In genomic region chr13:114719771-114720170, GRCm38 (mm10) we compare ENCODE assay signal across 10 mouse cellular contexts.
A peak's percentile ranks its signal among the peaks of the same experiment; 100 is the strongest.
DNase-seq lines count a peak whose midpoint lies in the region; TF ChIP-seq lines count a peak whose summit lies in the region.
"Had no signal": no experiment of that assay in that cellular context is flagged by ENCODE, and none has a peak within 500 bp of the region (broad histone marks: within the 10 kb centered on the region; RNA-seq: fewer than 3 reads in every experiment).

No protein-coding gene starts in this region.

- peak; percentile 4 to 6 for DNase-seq in kidney, postnatal 36 days
- DNase-seq in kidney, postnatal 4 days, result no peak
- DNase-seq in Muller cell, postnatal 12 days (ENCODE audit: inconsistent ontology term), result peak; percentile 52
- peak; percentile 17 for DNase-seq in brain, embryonic 14.5 days (ENCODE audit: low read depth)
- peak; percentile 1 for DNase-seq in heart, postnatal 10 days
- DNase-seq in ovary, postnatal 10 days (ENCODE audit: low spot score), result no peak
- DNase-seq in adrenal gland, postnatal 25 days, result no peak
- DNase-seq: cerebellum, postnatal 10 days; kidney, postnatal 10 days; right cerebral cortex, adult 18-20 months had no signal

- intact Hi-C loops in heart, postnatal 10 days (cut with DNase I), result no loop called here

- TF ChIP-seq POLR2A in brain, embryonic 14.5 days (IDR thresholded peaks at IDR 0.05; ENCODE audit: borderline replicate concordance, extremely low read depth, insufficient read depth, insufficient read length, poor library complexity, severe bottlenecking), result no peak

- TF ChIP-seq CTCF in brain, embryonic 14.5 days (IDR thresholded peaks at IDR 0.05; ENCODE audit: borderline replicate concordance, extremely low read depth, insufficient read depth, insufficient read length), result no peak

Comparison
In these comparisons a context has a peak if more than half of its experiments do, and no peak if none do; other contexts are left out.
1. DNase-seq: peak in kidney, postnatal 36 days (2 of 2), Muller cell, postnatal 12 days (single experiment), brain, embryonic 14.5 days (single experiment) and heart, postnatal 10 days (2 of 2); none in kidney, postnatal 4 days (0 of 2), ovary, postnatal 10 days (single experiment) and adrenal gland, postnatal 25 days (single experiment).